Mouse (Mus musculus): Measurements from ENCODE around the gene Tcf20.

Gene Tcf20

DNA sequence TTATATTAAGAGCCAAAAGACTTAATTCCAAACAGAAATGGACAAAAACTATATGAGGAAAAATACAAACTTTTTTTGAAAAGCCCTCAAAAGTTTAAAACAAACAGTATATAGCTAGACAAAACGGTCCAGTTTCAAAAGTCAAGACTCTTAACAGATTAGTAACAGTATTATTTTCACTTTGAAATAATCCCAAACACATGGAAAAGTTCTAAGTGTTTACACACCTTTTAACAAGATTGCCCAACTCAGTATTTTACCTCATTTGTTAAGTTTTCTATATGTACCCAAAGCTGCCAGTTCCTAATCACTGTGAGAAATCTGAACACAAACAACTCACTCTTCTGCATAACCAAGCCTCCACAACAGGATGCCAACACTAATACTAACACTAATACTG, 124.0 kb downstream of the Tcf20 start:
- CTCF ChIA-PET = interaction anchor here in 2 of 4 experiments (0.6 to 0.7 kb wide), 3 partner anchors 170 to 464 kb away, joined by 3 to 16 read pairs (median 6); no protein-coding TSS in a partner anchor

DNA sequence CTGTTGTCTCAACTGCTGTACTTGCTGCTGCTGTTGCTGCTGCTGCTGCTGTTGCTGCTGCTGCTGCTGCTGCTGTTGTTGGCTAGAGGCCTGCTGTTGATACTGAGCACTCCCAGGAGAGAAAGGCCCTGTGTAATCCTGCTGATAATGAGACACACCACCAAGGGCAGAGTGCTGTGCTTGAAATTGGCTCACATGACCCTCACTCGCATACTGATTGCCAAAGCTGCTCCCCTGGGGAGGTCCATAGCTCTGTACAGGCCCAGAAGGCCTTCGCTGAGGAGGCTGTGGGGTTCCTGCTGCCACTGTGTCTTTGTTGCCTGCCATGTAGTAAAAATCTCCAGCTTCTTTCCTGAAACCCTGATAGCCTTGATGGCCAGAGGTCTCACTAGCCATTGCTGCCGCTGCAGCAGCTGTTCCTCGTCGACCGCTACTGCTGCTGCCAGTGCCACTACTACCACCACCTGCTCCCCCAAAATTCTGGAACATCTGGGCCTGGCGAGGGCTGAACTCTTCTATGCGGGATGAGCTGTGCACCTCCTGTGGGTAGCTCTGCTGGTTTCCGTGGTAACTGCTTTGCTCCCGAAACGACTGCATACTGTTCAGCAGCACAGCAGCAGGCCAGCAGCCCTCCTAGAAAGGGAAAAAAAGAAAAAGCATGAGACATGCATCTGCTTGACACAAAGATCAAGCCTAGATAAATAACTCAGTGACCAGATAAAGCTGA, 130.9 kb downstream of the Tcf20 start:
- CTCF ChIA-PET = interaction anchor here in 1 of 4 experiments (1.4 kb wide), 1 partner anchor 14 kb away, joined by 4 read pairs; no protein-coding TSS in a partner anchor
- POLR2A ChIA-PET = interaction anchor here in 2 of 4 experiments (0.9 to 1.9 kb wide), 13 partner anchors 9 to 293 kb away, joined by 3 to 7 read pairs (median 3); partner anchors contain the start of gene Poldip3 (in 2 of the 2)

More for the DNA sequence above, 124.0 kb downstream of the Tcf20 start:
- POLR2A ChIA-PET = interaction anchor here in 3 of 4 experiments (0.6 to 2.3 kb wide), 4 partner anchors 10 to 294 kb away, joined by 4 to 8 read pairs (median 8); no protein-coding TSS in a partner anchor

DNA sequence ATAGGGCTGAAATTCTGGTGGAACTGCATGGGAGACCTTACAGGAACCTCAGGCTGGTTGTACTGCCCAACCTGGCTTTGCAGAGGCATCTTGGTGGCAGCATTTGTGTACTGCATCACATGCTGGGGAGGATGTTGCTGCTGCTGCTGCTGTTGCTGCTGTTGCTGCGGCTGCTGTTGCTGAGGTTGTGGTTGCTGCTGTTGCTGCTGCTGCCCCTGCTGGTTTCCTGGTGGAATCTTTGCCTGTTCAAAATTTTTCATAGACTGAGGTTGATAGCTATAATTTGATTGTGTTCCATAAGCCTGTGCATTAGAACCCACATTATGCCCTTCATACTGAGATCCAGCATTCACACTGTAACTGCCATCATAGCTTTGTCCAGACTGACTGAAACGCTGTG, 131.6 kb downstream of the Tcf20 start:
- ChIA-PET POLR2A (interaction anchor here in 2 of 4 experiments (0.5 to 1.8 kb wide), 13 partner anchors 11 to 736 kb away, joined by 3 to 7 read pairs (median 3); partner anchors contain the start of gene Poldip3 (in 2 of the 2)), CTCF (no interaction called here)

DNA sequence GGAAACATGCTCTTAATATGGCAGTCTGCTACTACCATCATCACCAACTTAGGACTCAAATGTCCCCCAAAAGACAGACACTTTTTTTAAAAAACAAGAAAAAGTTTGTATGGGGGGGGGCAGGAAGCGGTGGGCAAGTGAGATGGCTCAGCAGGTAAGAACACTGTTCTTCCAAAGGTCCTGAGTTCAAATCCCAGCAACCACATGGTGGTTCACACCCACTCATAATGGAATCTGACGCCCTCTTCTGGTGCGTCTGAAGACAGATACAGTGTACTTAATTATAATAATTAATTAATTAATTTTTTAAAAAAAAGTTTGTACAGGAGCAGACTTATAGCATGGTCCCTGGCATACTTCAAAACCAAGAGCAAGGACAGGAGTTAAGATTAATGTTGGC, 148.5 kb downstream of the Tcf20 start:
- ChIA-PET POLR2A (no interaction called here), CTCF (no interaction called here)

DNA sequence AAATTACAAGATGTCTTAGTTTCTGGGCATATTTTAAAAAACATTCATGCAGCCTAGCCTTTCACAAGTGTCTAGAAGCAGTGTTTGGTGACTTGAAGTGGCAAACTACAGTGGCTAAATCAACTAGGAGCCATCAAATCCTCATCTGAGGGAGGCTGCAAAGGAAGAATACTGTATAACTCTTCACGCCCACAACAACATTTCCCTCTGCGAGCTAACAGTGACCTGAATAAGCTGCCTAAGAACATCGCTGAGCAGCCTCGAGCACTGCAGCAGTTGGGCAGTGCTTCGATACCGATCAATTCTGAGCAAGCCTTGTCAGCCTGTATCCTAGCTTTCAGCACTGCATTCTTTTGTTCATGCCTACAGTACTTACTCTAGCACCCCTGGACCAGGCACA, 157.8 kb downstream of the Tcf20 start:
- ChIA-PET POLR2A (interaction anchor here in 1 of 4 experiments (0.6 to 1.9 kb wide), 5 partner anchors 8 to 673 kb away, joined by 3 to 8 read pairs (median 4); no protein-coding TSS in a partner anchor), CTCF (no interaction called here)

DNA sequence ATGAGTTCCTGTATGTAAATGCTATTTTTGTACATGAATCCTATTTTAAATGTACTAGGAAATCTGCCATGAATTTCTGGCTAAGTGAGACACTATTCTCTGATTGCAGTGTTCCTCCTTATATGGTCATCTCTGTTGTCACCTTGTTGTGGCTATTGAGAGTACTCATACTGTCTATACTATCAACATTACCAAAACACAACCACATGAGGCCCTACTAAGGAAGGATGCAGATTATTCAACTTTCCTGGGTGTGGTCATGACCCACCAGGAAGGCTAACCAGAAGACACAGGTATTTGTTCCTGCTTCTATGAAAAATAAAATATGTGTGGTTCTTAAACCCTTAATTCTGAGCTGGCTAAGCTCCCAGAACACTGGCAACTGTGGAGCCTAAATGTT, 161.8 kb downstream of the Tcf20 start:
- POLR2A ChIA-PET = no interaction called here
- CTCF ChIA-PET = no interaction called here

DNA sequence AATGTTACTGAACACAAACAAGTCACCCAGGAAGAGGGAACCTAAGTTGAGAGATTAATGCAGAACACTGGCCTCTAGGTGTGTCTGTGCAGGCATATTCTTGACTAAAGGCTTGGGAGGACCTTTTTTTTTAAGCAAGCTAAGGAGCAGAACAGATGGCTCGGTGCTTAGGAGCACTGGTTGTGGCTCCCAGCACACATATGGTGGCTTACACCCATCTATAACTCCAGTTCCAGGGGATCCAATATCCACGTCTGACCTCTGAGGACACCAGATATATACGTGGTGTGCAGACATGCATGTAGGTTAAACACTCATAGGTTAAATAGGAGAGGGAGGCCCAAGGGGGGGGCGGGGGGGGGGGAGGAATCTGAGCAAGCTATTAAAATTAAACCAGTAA, 165.3 kb downstream of the Tcf20 start:
- ChIA-PET POLR2A (interaction anchor here in 2 of 4 experiments (0.5 to 0.8 kb wide), 3 partner anchors 10 to 630 kb away, joined by 3 to 5 read pairs (median 3); no protein-coding TSS in a partner anchor), CTCF (no interaction called here)

DNA sequence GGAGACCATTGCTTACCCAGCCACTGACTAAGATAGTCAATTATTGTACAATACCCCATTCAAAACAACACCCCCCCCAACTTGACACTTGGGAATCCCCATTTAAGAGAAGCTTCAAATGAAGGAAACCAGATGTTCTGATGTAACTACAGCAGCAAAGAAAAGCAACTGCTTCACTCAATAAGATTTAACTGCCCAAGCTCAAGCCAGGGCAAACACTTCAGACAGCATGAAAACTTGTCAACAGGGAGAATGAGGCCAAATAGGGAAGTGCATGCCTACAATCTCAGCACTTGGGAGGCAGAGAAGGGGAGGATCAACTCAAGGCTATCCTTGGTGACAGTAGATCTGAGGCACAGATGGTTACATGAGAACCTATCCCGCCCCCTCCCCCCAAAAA, 166.0 kb downstream of the Tcf20 start:
- ChIA-PET POLR2A (interaction anchor here (0.6 to 1.2 kb wide), 8 partner anchors 10 to 224 kb away, joined by 3 to 5 read pairs (median 3); no protein-coding TSS in a partner anchor), CTCF (no interaction called here)

DNA sequence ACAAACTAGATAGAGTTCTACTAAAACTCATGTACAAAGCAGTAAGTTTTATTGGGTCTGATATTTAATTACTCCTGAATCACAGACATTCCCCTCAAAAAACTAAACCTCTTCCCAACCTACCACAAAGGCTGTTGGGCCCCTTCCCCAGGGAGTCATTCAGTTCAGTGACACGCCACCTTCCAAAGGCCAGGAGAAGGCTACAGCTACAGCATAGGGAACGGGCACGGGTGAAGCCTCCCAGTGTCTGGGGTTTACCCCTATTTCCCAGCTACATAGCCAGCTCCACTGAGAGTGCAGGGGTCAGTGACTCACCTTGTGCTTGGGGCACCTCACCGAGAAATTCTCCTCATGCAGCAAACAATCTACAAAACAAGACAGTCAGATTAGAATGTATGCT, 172.4 kb downstream of the Tcf20 start:
- ChIA-PET POLR2A (interaction anchor here in 3 of 4 experiments (0.6 to 0.9 kb wide), 3 partner anchors 231 to 648 kb away, joined by 3 read pairs; no protein-coding TSS in a partner anchor), CTCF (interaction anchor here in 3 of 4 experiments (0.5 to 1.6 kb wide), 6 partner anchors 10 to 627 kb away, joined by 3 to 6 read pairs (median 4); no protein-coding TSS in a partner anchor)

DNA sequence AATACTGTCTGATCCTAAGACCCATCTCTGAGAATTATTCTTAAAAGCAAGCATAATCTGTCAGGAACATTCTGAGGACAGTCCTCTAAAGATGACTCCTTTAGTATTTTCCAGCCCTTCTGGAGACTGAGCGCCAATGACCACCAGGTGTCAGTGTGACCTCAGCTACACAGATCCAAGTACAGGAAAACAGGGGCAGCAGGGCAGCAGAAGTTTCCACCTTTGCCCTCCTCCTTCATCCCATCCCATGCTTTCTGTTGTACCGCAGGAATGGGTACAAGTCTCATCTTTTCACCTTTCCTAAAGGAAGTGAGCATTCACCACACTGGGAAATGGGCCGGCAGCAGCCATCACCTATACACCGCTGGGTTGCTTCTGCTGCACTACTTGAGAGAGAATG, 172.9 kb downstream of the Tcf20 start:
- CTCF ChIA-PET = interaction anchor here in 3 of 4 experiments (0.5 to 1.6 kb wide), 5 partner anchors 13 to 627 kb away, joined by 3 to 6 read pairs (median 4); no protein-coding TSS in a partner anchor
- POLR2A ChIA-PET = interaction anchor here in 3 of 4 experiments (0.6 to 1.4 kb wide), 5 partner anchors 14 to 648 kb away, joined by 3 to 4 read pairs (median 3); no protein-coding TSS in a partner anchor

DNA sequence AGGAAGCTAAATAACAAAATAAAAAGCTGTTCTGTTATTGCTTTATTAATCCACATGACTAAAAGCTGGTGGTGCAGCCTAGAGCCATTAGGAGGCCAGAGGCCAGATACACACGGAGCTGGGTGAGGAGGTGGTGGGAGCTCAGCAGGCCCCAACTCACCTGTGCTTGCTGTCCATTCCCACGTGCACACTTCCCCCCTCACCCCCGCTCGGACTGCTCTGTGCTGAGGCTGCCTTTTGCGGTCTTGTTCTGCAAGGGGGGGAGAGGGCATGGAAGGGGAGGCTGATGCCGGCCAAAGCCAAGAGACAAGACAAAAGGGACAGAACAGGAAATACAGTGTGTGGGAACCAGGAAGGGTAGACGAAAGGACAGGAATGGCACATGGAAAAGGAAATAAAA, 173.4 kb downstream of the Tcf20 start:
- ChIA-PET CTCF (interaction anchor here in 2 of 4 experiments (1.1 to 1.6 kb wide), 3 partner anchors 13 to 271 kb away, joined by 3 to 6 read pairs (median 4); no protein-coding TSS in a partner anchor), POLR2A (interaction anchor here in 2 of 4 experiments (0.6 to 1.4 kb wide), 6 partner anchors 10 to 494 kb away, joined by 3 to 6 read pairs (median 4); no protein-coding TSS in a partner anchor)

DNA sequence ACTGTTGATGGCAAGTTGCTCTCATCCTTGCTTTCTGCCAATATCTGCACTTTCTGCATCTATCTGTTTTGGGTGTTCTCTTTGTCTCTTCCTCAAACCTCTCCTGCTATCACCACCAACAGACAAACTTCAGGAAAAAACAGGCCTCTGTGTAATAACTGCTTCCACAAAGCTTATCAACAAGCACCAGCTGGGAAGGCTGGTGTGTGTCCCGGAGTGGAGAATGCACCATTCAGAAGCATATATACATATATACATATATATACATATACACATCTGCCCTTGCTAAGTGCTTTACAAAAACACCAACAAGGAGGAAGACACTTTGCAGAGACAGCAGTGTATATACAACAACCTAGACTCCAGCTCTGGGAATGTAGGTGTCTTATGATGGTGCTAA, 177.1 kb downstream of the Tcf20 start:
- ChIA-PET CTCF (no interaction called here), POLR2A (interaction anchor here in 2 of 4 experiments (0.6 to 1.0 kb wide), 3 partner anchors 11 to 70 kb away, joined by 3 read pairs; no protein-coding TSS in a partner anchor)

DNA sequence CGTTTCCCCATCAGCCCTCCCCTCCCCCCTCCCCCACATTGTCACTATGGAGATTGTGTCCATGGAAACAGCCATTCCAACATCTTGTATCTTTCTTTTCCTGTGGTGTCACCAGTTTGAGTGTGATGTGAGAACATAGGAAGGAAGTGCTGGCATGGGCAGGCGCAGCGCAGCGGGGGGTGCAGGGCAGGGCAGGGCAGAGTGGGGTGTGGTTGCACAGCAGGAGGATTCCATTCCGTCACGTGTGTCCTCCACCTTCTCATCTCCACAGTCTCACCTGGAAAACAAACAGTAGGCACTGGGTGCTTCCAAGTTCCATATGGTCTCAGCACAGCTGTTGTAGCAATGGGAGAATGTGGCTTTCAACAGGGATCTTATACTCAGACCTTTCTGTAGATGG, 178.2 kb downstream of the Tcf20 start:
- ChIA-PET POLR2A (interaction anchor here in 2 of 4 experiments (0.6 to 1.0 kb wide), 2 partner anchors 57 to 247 kb away, joined by 3 to 6 read pairs; no protein-coding TSS in a partner anchor), CTCF (no interaction called here)

DNA sequence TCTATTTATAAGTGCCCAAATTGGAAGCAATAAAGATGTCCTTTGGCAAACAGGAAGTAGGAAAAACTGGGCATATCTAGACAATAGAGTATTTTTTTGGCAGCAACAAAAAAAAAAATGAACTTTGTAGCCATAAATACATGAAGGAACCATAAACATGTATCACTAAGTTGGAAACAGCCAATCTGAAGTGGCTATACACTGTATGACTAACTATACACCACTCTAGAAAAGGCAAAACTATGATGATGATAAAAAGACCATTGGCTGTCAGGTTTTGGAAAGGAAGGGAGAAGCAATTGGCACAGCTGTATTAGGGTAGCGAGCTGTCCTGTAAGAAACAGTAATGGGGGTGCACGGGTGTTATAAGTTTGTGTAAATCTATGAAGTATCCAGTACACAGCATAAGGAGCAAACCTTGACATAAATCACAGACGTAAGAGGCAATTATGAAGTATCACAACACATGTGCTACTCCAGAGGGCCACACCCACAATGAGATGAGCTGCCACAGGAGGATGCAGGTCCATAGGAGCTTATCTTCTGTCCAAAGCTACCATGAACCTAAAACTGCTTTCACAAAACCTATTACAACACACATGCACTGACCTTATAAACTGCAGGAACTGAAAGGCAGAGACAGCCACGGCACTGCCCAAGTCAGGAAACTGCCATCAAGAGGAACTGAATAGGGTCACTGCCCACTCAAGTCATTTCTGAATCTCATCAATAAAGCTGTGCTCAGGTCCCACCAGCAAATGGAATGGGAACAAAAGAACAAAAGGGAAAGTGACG, 180.5 kb downstream of the Tcf20 start:
- POLR2A ChIA-PET = interaction anchor here in 3 of 4 experiments (0.6 to 1.6 kb wide), 7 partner anchors 12 to 474 kb away, joined by 3 to 4 read pairs (median 3); partner anchors contain the start of gene Poldip3 (in 1 of the 3)
- CTCF ChIA-PET = interaction anchor here in 2 of 4 experiments (0.7 to 1.1 kb wide), 3 partner anchors 21 to 787 kb away, joined by 3 to 7 read pairs (median 4); no protein-coding TSS in a partner anchor

DNA sequence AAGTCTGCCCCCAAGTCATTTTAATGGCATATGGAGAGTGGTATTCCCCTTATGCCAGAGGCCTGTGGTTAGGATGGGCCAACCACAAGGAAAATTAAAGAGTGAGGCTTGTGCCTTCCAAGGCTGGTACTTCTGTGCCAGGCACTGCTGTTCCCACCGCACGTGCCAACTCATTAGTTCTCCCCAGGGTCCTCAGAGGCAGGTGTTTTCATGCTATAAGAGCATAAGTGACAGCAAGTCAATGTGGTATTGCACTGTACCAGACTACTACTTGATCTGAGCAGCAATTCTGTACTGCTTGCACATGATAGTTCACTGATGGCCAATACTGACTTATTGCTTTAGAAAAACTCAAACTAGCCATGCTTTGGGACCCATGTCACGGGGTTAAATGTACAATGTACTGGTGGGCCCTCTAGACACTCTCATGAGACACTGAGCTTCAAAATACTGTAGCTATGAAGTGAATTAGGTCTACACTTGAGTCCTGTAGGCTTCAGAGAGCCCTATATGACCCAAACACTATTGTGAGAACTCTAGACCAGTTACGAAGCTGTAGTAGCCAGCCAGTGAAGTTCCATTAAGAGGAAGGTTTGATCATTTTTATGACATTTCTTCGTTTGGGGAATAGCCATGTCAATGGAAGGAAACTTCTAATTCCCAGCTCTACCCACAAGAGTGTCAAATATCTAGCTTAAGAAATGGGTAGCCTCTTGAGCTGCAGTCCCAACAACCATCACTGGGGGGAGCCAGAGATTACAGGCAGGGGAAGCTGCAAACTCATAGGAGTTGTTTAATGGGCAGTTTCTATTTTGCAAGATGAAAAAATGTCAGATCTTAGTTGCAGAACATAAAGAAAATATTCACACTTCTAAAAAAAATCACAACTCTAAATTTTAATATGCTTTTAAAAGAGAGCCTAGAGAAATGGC, 182.7 kb downstream of the Tcf20 start:
- ChIA-PET CTCF (interaction anchor here (0.5 to 2.7 kb wide), 52 partner anchors 10 to 1267 kb away, joined by 3 to 11 read pairs (median 4); partner anchors contain the start of genes Cyp2d26 (in 1 of the 4), Ndufa6 (in 1 of the 4), Nfam1 (in 1 of the 4) and Wbp2nl (in 1 of the 4)), POLR2A (interaction anchor here (0.5 to 1.5 kb wide), 11 partner anchors 9 to 344 kb away, joined by 3 to 5 read pairs (median 3); partner anchors contain the start of genes Poldip3 (in 1 of the 4) and Tcf20 (in 1 of the 4))

DNA sequence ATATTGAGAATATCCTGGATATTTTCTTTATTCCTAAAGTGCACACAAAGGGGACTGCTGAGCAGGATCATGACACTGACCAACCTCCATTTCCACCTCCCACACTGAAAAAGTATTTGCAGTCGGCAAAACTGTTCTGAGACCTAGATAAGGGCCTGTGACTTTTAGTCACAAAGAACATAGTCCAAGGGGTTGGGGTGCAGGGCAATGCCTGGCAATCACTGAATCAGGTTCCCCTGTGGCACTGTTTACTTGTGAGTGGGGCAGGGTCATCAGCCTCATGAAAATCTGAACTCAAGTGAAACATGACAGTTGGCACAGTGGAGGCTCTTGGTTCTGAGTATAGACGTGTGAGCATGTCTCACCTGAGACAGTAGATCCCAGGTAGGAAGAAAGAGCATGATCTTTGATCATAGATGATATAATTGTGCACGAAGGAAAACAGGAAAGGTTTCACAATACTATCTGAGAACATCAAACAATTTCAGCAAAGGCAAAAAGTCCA, 191.7 kb downstream of the Tcf20 start:
- CTCF ChIA-PET = no interaction called here
- POLR2A ChIA-PET = no interaction called here

DNA sequence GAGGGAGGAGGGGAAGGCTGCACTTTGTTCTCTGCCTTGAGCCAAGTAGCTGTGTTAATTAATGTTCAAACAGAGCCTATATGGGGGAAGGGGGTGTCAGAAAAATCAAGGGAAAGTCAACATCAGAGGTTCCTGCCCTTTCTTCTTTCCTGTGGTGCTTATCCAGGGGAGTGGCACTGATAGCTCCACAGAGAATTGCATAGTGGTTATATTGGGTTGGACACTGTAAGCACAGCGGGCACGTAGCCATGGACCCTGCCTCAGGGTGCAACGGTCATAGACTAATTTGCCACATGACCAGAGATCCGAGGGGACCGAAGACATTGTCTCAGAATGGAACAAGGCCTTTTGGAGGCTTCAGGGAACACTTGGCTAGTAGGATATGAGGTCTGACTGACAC, 193.4 kb downstream of the Tcf20 start, which contains the start of gene Cyp2d26:
Gene Cyp2d26, minus strand, starts transcription at position 18 of the 400 bp plus-strand sequence.
- ChIA-PET POLR2A (no interaction called here), CTCF (interaction anchor here in 2 of 4 experiments (1.2 to 1.4 kb wide), 2 partner anchors 11 kb away, joined by 3 to 4 read pairs; no protein-coding TSS in a partner anchor)

Data from embryonic stem cell, embryonic (primary cell).